Mouse (Mus musculus) left cerebral cortex, postnatal 36 days (tissue): ENCODE results near the gene H2al1g. TPM values are rescaled to one million over a fixed set of nuclear protein-coding genes. Genes with fewer than 3 reads are reported as not detected.
"Not testable (repeated sequence)": the region's sequence is repeated elsewhere in the genome, so short reads cannot be mapped to it uniquely, and the experiment has no call there.

Experiments used
- DNase-seq, 2 experiments: peaks; one replicate each; pipeline ENCODE4 v3.0.0; 2021 to 2022; ENCODE audit warnings: low spot score in 2 of 2, mixed read lengths in 1 of 2
- intact Hi-C: fragments of 180-260 bp; cut with DNase I; formaldehyde crosslinking; loops from one replicate; pipeline ENCODE4 v1.15.1; 2025
- total RNA-seq, 2 experiments: library from RNA; stranded (reverse); gene quantifications; 2 replicates each; pipeline ENCODE4 v1.2.3; 2021

The H2al1g gene
- not detected for total RNA-seq

GRCm38 (mm10) chrX:11317956-11318355 lies at the start of gene H2al1g:
TSS of gene H2al1g (plus strand) at chrX:11318256.
- intact Hi-C loops, DNase-seq: not testable (repeated sequence)

GRCm38 (mm10) chrX:11269074-11269473 lies 49.0 kb upstream of the H2al1g start:
- DNase-seq = peak in 1 of 2 experiments; percentile 4
- intact Hi-C loops = no loop called here

- intact Hi-C loops = no loop called here
- no peak for DNase-seq
Measured at GRCm38 (mm10) chrX:11273190-11273589, 44.9 kb upstream of the H2al1g start.

GRCm38 (mm10) chrX:11277083-11277482 lies 41.0 kb upstream of the H2al1g start:
- DNase-seq = no peak

GRCm38 (mm10) chrX:11280741-11281140 lies 37.3 kb upstream of the H2al1g start:
- no peak for DNase-seq
- intact Hi-C loops = no loop called here

More at GRCm38 (mm10) chrX:11277083-11277482, 41.0 kb upstream of the H2al1g start:
- intact Hi-C loops = no loop called here

GRCm38 (mm10) chrX:11288306-11288882 lies 29.7 kb upstream of the H2al1g start:
- intact Hi-C loops = no loop called here
- no peak for DNase-seq

- DNase-seq = no peak
- intact Hi-C loops = no loop called here
Measured at GRCm38 (mm10) chrX:11289244-11289643, 28.8 kb upstream of the H2al1g start.

GRCm38 (mm10) chrX:11298957-11299356 lies 19.1 kb upstream of the H2al1g start, which contains the start of gene H2al1a:
TSS of gene H2al1a (plus strand) at chrX:11299257.
- intact Hi-C loops, DNase-seq: not testable (repeated sequence)

GRCm38 (mm10) chrX:11302132-11302531 lies 15.9 kb upstream of the H2al1g start, which contains the start of gene H2al1b:
TSS of gene H2al1b (plus strand) at chrX:11302432.
- DNase-seq, intact Hi-C loops: not testable (repeated sequence)

GRCm38 (mm10) chrX:11305355-11305754 lies 12.7 kb upstream of the H2al1g start, which contains the start of gene H2al1c:
TSS of gene H2al1c (plus strand) at chrX:11305655.
- intact Hi-C loops, DNase-seq: not testable (repeated sequence)

- intact Hi-C loops, DNase-seq: not testable (repeated sequence)
Measured at GRCm38 (mm10) chrX:11308524-11308923, 9.5 kb upstream of the H2al1g start, which contains the start of gene H2al1d. TSS of gene H2al1d (plus strand) at chrX:11308824.

- DNase-seq, intact Hi-C loops: not testable (repeated sequence)
Measured at GRCm38 (mm10) chrX:11311634-11312033, 6.4 kb upstream of the H2al1g start, which contains the start of gene H2al1e. TSS of gene H2al1e (plus strand) at chrX:11311934.

GRCm38 (mm10) chrX:11314858-11315257 lies 3.2 kb upstream of the H2al1g start, which contains the start of gene H2al1f:
TSS of gene H2al1f (plus strand) at chrX:11315158.
- DNase-seq = not testable (repeated sequence)

GRCm38 (mm10) chrX:11321192-11321591 lies 3.1 kb downstream of the H2al1g start, which contains the start of gene H2al1h:
TSS of gene H2al1h (plus strand) at chrX:11321492.
- DNase-seq, intact Hi-C loops: not testable (repeated sequence)

More at GRCm38 (mm10) chrX:11314858-11315257, 3.2 kb upstream of the H2al1g start, which contains the start of gene H2al1f:
- intact Hi-C loops = not testable (repeated sequence)

- DNase-seq, intact Hi-C loops: not testable (repeated sequence)
Measured at GRCm38 (mm10) chrX:11324359-11324758, 6.3 kb downstream of the H2al1g start, which contains the start of gene H2al1i. TSS of gene H2al1i (plus strand) at chrX:11324659.

GRCm38 (mm10) chrX:11327522-11327921 lies 9.5 kb downstream of the H2al1g start, which contains the start of gene H2al1j:
TSS of gene H2al1j (plus strand) at chrX:11327822.
- intact Hi-C loops, DNase-seq: not testable (repeated sequence)

- no peak for DNase-seq
Measured at GRCm38 (mm10) chrX:11345762-11346161, 27.7 kb downstream of the H2al1g start.

GRCm38 (mm10) chrX:11346756-11347155 lies 28.7 kb downstream of the H2al1g start:
- no peak for DNase-seq
- intact Hi-C loops = no loop called here

More at GRCm38 (mm10) chrX:11345762-11346161, 27.7 kb downstream of the H2al1g start:
- intact Hi-C loops = no loop called here

GRCm38 (mm10) chrX:11360823-11361222 lies 42.8 kb downstream of the H2al1g start:
- DNase-seq = no peak
- intact Hi-C loops = no loop called here

GRCm38 (mm10) chrX:11361261-11361660 lies 43.2 kb downstream of the H2al1g start:
- intact Hi-C loops = no loop called here
- DNase-seq = no peak

- DNase-seq = no peak
- intact Hi-C loops = no loop called here
Measured at GRCm38 (mm10) chrX:11363890-11364289, 45.8 kb downstream of the H2al1g start.
